Mouse (Mus musculus): ENCODE data around the gene Dcaf15. TPM values are rescaled to one million over a fixed set of nuclear protein-coding genes. Genes with fewer than 3 reads are reported as not detected.

Gene Dcaf15
- polyA plus RNA-seq, 2 experiments, result 2.5 to 16.8 TPM

- Histone ChIP-seq H3K4me3 (ENCODE audit: insufficient read depth in 1 of 2, low read depth in 2 of 2, low read length in 2 of 2) (peak overlapping the region; percentile 76 to 91), H3K36me3 (replicated peaks; ENCODE audit: control insufficient read depth, insufficient read depth, low read depth) (no peaks in the 10 kb centered on the region), H3K27ac (peak overlapping the region; percentile 97), H3K4me1 (replicated peaks; ENCODE audit: control insufficient read depth in 2 of 2, insufficient read depth in 2 of 2, low read length in 1 of 2) (peaks cover 0 to 24% of the 10 kb centered on the region in 2 experiments), H3K9me3 (ENCODE audit: control insufficient read depth, low read length) (no peaks in the 10 kb centered on the region), H3K4me2 (ENCODE audit: low read depth) (peak overlapping the region; percentile 95), H3K27me3 (ENCODE audit: control insufficient read depth, insufficient read depth, low read length) (no peaks in the 10 kb centered on the region), H3K9ac (replicated peaks) (peak overlapping the region; percentile 85)
- WGBS (ENCODE audit: insufficient replicate concordance), result 23% methylated on average over 5 of the region's 5 CpGs
- DNase-seq (ENCODE audit: low read depth in 3 of 3, low spot score in 3 of 3) (no peak), ATAC-seq (ENCODE audit: insufficient read depth) (no peak)
- TF ChIP-seq CTCF (IDR thresholded peaks at IDR 0.05; ENCODE audit: low read depth) (no peak), EP300 (IDR thresholded peaks at IDR 0.05; ENCODE audit: low read depth) (no peak)
Measured at GRCm38 (mm10) chr8:84065457-84066072, 39.0 kb downstream of the Dcaf15 start.

GRCm38 (mm10) chr8:84065037-84065436 is 39.5 kb downstream of the Dcaf15 start, which contains the start of gene Gm10643:
Gene Gm10643, minus strand, starts transcription at chr8:84065137.
- H3K27ac ChIP-seq, result peak within 1 kb of the TSS; percentile 97
- peak within 1 kb of the TSS; percentile 76 to 91 for H3K4me3 ChIP-seq (ENCODE audit: insufficient read depth in 1 of 2, low read depth in 2 of 2, low read length in 2 of 2)
- no peaks in the 10 kb centered on the region for H3K27me3 ChIP-seq (ENCODE audit: control insufficient read depth, insufficient read depth, low read length)
- no peaks in the 10 kb centered on the region for H3K36me3 ChIP-seq (replicated peaks; ENCODE audit: control insufficient read depth, insufficient read depth, low read depth)
- ATAC-seq (ENCODE audit: insufficient read depth) (no peak), DNase-seq (ENCODE audit: low read depth in 3 of 3, low spot score in 3 of 3) (no peak)
- peak within 1 kb of the TSS; percentile 95 for H3K4me2 ChIP-seq (ENCODE audit: low read depth)
- no peaks in the 10 kb centered on the region for H3K9me3 ChIP-seq (ENCODE audit: control insufficient read depth, low read length)
- TF ChIP-seq CTCF (IDR thresholded peaks at IDR 0.05; ENCODE audit: low read depth), result no peak
- no peak for TF ChIP-seq EP300 (IDR thresholded peaks at IDR 0.05; ENCODE audit: low read depth)
- peaks cover 0 to 29% of the 10 kb centered on the region in 2 experiments for H3K4me1 ChIP-seq (replicated peaks; ENCODE audit: control insufficient read depth in 2 of 2, insufficient read depth in 2 of 2, low read length in 1 of 2)
- 79% methylated on average over 1 of the region's 1 CpGs for WGBS (ENCODE audit: insufficient replicate concordance)
- peak within 1 kb of the TSS; percentile 85 for H3K9ac ChIP-seq (replicated peaks)

DNA sequence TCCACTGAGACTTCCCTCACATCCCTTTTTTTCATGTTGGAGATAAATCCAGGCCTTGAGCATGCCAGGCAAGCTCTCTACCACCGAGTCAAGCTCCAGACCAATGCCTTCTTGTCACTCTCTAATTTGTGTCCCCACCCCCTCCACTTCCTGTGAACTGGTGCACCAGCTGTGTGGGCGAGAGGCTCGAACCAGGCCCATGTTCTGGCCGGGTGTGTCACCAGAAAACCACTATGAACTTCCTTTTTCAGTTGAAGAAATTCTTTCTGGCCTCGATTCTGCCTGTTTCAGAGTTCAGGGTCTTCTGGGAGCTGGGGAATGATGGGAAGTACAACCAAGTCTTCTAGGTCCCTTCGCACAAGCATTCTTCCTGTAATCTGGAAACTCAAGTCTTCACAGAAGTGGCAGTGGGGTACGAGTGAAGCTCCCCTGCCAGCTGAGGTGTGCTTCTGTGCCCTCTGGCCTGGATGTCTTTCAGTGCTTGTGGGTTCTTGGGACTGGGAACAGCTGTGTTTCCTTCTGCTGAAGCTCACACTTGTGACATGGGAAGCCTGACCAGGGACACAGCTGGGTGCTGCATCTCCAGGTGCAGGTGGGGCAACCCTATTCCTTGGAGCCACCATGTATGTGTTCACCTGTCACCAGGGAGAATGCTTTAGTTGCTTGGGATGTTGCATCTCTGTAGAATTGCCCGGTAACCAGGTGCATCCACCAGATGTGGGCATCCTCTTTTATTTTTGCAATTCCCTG is 40.5 kb downstream of the Dcaf15 start:
- H3K9me3 ChIP-seq (ENCODE audit: control insufficient read depth, low read length), result no peaks in the 10 kb centered on the region
- ATAC-seq (ENCODE audit: insufficient read depth) (no peak), DNase-seq (ENCODE audit: low read depth in 3 of 3, low spot score in 3 of 3) (no peak)
- no peaks in the 10 kb centered on the region for H3K36me3 ChIP-seq (replicated peaks; ENCODE audit: control insufficient read depth, insufficient read depth, low read depth)
- TF ChIP-seq CTCF (IDR thresholded peaks at IDR 0.05; ENCODE audit: low read depth), result no peak
- no peak overlapping the region for H3K4me3 ChIP-seq (ENCODE audit: insufficient read depth in 1 of 2, low read depth in 2 of 2, low read length in 2 of 2)
- no peak overlapping the region for H3K27ac ChIP-seq
- 26% methylated on average over 8 of the region's 8 CpGs for WGBS (ENCODE audit: insufficient replicate concordance)
- no peaks in the 10 kb centered on the region for H3K27me3 ChIP-seq (ENCODE audit: control insufficient read depth, insufficient read depth, low read length)
- no peak overlapping the region for H3K4me2 ChIP-seq (ENCODE audit: low read depth)
- peaks cover 0 to 25% of the 10 kb centered on the region in 2 experiments for H3K4me1 ChIP-seq (replicated peaks; ENCODE audit: control insufficient read depth in 2 of 2, insufficient read depth in 2 of 2, low read length in 1 of 2)
- no peak overlapping the region for H3K9ac ChIP-seq (replicated peaks)

DNA sequence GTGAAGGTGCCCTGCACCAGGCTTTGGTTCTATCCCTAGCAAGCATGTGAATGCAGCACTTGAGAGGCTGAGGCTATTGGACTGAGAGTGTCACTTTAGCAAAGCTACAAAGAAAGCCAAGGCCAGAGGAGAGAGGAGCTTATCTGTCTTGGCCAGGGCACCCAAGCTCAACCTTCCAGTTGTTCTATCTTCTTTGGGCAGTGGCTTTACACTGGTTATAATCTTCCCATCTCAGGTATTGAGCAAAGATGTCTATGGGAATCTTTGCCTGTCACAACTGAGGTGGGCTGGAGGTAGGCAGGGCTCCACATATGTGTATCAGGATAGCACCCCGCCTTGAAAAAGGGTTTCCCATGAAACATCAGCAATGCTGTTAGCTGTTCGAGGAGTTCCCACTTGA is 44.3 kb downstream of the Dcaf15 start:
- DNase-seq (ENCODE audit: low read depth in 3 of 3, low spot score in 3 of 3) (no peak), ATAC-seq (ENCODE audit: insufficient read depth) (peak; percentile 76)
- Histone ChIP-seq H3K27me3 (ENCODE audit: control insufficient read depth, insufficient read depth, low read length) (no peaks in the 10 kb centered on the region), H3K9me3 (ENCODE audit: control insufficient read depth, low read length) (no peaks in the 10 kb centered on the region), H3K27ac (no peak overlapping the region), H3K4me2 (ENCODE audit: low read depth) (no peak overlapping the region), H3K36me3 (replicated peaks; ENCODE audit: control insufficient read depth, insufficient read depth, low read depth) (no peaks in the 10 kb centered on the region), H3K4me3 (ENCODE audit: insufficient read depth in 1 of 2, low read depth in 2 of 2, low read length in 2 of 2) (no peak overlapping the region), H3K4me1 (replicated peaks; ENCODE audit: control insufficient read depth in 2 of 2, insufficient read depth in 2 of 2, low read length in 1 of 2) (peaks cover 0 to 9% of the 10 kb centered on the region in 2 experiments; a peak in 1 of 4 replicates), H3K9ac (replicated peaks) (no peak overlapping the region)
- peak; percentile 67 for TF ChIP-seq EP300 (IDR thresholded peaks at IDR 0.05; ENCODE audit: low read depth)
- TF ChIP-seq CTCF (IDR thresholded peaks at IDR 0.05; ENCODE audit: low read depth), result no peak
- 24% methylated on average over 2 of the region's 2 CpGs for WGBS (ENCODE audit: insufficient replicate concordance)

DNA sequence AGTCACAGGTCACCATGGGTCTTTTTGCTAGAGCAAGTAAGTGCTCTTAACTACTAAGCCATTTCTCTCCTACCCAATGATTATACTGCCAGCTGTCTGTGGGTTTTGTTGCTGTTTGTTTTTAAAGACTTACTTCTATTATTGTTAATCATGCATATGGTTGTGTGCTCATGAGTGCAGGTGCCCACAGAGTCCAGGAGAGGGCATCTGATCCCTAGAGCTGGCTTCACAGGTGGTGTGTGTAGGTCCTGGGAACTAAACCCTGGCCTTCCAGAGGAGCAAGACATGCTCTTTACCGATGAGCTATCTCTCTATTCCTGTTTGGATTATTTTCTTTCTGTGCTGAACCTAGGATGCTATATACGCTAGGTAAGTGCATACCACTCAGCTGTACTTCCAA is 45.3 kb downstream of the Dcaf15 start:
- Histone ChIP-seq H3K27ac (no peak overlapping the region), H3K27me3 (ENCODE audit: control insufficient read depth, insufficient read depth, low read length) (no peaks in the 10 kb centered on the region), H3K4me1 (replicated peaks; ENCODE audit: control insufficient read depth in 2 of 2, insufficient read depth in 2 of 2, low read length in 1 of 2) (peaks cover 0 to 9% of the 10 kb centered on the region in 2 experiments; a peak in 1 of 4 replicates), H3K9ac (replicated peaks) (no peak overlapping the region), H3K36me3 (replicated peaks; ENCODE audit: control insufficient read depth, insufficient read depth, low read depth) (no peaks in the 10 kb centered on the region), H3K4me2 (ENCODE audit: low read depth) (no peak overlapping the region), H3K4me3 (ENCODE audit: insufficient read depth in 1 of 2, low read depth in 2 of 2, low read length in 2 of 2) (no peak overlapping the region), H3K9me3 (ENCODE audit: control insufficient read depth, low read length) (no peaks in the 10 kb centered on the region)
- 70% methylated on average over 2 of the region's 2 CpGs for WGBS (ENCODE audit: insufficient replicate concordance)
- no peak for DNase-seq (ENCODE audit: low read depth in 3 of 3, low spot score in 3 of 3)
- ATAC-seq (ENCODE audit: insufficient read depth), result no peak
- TF ChIP-seq CTCF (IDR thresholded peaks at IDR 0.05; ENCODE audit: low read depth) (0 out of 2 replicates have a peak, but pooled peaks have one; percentile 31), EP300 (IDR thresholded peaks at IDR 0.05; ENCODE audit: low read depth) (no peak)
